Mouse (Mus musculus): ENCODE measurements around the gene Ptges2.

Ptges2 gene

DNA sequence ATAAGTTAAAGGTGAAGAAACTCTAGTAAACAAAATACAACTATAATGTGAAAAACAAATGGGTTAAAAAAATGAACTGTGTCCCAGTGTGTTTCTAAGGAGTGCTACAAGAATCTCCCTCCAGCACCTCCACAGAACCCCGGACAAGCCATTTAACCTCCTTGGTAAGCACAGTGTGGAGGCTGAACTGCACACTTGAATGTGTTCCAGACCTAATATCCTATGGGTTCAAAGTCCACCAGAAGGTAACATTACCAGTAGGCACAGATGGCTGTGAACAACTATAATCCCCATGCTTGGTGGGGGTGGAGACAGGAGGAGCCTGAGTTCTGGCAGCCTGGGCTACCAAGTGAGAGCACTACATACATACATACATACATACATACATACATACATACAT, 44.9 kb downstream of the Ptges2 start:
- DNase-seq, result no peak

DNA sequence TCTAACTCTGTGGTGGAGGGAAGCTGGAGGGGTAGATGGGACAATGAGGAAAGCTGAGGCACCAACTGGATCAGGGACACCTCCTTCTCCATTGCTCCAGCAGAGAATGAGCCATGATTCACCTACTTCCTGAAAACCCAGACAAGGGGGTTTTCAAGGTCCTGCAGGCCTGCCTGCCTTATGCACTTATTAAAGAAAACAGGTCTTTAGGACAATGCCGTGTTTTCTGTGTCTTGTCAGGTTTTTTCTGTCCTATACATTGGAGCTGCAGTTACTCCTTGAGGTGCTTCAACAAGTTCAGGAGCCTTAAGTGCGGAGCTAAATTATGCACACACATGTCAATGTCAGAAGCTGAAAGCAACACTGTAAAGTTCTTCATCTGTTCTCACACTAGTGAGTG, 45.9 kb downstream of the Ptges2 start:
- no peak for DNase-seq

DNA sequence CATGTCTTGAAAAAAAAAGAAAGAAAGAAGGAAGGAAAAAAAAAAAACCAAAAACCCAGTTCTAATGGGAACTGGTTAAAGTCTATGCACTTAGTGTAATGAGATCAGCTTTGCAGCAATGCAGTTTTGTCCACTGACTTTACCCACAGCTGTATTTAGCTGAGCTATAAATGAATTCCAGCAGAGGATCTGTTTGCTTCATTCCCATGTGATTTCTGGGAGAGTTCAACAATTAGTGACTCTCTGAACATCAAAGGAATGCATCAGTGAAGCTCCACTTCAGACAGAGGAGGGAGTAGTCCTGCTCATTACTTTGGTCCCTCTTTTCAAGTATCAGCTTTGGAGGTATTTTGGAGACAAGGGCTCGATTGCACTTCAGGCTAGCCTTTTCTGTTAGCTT, 49.8 kb downstream of the Ptges2 start:
- DNase-seq, result no peak

- DNase-seq, result peak; percentile 39 to 70
These were observed 51.7 kb downstream of the Ptges2 start for GRCm38 (mm10) chr2:32447264-32447936.

DNA sequence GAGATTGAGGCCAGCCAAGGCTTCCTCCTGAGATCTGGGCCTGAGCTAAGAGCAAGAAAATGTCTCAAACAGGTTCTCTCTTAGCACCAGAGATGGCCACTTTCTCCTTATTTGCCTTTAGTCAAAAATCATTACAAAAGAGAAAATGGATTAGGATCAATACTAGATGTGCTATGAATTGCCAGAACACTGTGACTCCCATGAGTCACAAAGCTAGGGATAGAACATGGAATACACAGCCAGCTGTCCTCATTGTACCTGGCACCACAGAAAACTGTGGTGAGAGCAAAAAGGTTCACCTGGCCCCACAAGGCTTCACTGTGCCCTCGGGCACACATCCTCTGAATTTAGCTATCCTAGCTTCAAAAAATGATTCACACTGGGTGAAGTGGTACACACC, 52.8 kb downstream of the Ptges2 start:
- DNase-seq, result no peak

DNA sequence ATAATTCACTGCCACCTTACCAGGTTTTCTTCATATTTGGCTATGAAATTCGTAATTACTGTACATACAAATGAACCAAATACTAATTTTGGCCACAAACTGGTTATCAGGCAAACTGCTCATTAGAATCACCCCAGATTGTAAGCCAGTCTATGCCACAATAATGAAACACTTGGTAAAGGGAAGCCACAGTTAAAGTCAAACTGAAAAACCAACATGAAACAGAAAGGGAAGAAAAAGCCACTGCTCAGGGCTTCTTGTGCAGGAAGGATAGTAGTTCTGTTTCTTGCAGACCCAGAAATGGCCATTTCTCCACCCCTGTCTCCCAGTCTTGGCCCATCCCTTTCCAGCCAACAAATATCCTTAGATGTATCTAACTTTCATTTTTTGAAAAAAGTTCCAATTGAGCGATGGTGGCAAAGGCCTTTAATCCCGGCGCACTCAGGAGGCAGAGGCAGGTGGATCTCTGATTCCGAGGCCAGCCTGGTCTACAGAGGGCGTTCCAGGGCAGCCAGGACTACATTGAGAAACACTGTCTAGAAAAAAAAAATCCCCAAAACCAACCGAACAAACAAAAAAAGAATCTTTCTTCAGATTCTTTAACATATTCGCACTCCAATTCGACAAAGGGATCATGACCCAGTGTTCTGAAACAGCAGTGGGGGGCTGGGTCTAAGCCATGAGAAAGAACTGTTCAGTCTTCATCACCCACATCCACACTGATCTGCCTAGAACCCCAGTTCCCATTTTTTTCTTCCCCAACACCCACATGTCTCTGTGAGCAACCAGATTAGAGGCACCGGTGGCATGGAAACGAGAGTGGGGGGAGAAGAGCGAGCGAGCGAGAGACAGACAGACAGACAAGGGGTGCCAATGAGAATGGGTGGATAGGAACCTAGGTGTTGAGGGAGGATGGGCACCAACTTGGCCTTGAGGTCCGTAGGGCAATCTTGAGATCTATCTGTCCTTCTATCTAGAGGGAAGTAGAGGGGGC, 54.4 kb downstream of the Ptges2 start, which contains the start of gene Naif1:
TSS of gene Naif1 (plus strand) at position 697 of the 994 bp plus-strand sequence.
- no peak for DNase-seq

GRCm38 (mm10) chr2:32450881-32451844, 55.5 kb downstream of the Ptges2 start, which contains the start of gene Slc25a25:
Gene Slc25a25, minus strand, starts transcription at chr2:32451445.
- peak; percentile 99 for DNase-seq

GRCm38 (mm10) chr2:32451870-32452372, 56.2 kb downstream of the Ptges2 start:
- DNase-seq, result peak; percentile 98 to 99

DNA sequence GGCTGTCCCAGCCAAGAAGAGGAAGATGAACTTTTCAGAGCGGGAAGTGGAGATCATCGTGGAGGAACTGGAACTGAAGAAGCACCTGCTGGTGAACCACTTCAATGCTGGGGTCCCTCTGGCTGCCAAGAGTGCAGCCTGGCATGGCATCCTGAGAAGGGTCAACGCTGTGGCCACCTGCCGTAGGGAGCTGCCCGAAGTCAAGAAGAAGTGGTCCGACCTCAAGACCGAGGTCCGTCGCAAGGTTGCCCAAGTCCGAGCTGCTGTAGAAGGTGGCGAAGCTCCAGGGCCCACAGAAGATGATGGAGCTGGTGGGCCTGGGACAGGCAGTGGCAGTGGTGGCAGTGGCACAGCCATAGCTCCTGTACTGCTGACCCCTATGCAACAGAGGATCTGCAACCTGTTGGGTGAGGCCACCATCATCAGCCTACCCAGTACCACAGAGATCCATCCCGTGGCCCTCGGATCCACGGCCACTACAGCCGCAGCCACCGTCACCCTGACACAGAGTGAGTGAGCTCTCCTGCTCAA, 56.8 kb downstream of the Ptges2 start:
- DNase-seq, result peak in 1 of 2 experiments; percentile 54

DNA sequence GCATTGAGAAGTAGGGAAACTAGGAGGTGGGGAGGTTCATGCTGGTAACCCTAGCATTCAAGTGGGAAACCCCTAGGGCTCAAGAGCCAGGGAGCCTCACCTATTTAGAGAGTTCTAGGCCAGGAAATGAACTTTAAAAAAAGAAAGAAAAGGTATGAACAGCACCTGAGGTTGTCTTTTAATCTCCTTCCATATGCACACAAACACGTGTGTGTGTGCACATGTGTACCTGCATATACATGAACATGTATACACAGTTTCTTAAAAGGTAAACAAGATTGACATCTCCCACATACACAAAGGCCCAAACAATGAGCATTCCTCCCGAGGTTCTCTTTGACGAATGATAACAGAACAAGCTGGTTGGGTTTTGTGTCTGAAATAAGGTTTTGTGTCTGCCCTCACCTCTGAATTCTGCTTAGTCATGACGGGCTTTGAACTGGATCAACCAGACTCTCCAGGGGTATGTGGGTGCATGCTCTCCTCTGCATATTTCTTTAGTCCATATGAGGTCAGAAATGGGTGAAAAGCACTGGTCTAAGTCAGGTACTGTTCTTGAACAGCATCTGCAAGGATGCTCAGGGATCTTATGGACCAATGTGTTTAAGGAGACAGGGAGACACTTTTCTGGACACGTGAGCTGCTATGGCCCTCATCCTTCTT, 58.1 kb downstream of the Ptges2 start:
- no peak for DNase-seq

GRCm38 (mm10) chr2:32454633-32455032, 58.9 kb downstream of the Ptges2 start:
- no peak for DNase-seq

DNA sequence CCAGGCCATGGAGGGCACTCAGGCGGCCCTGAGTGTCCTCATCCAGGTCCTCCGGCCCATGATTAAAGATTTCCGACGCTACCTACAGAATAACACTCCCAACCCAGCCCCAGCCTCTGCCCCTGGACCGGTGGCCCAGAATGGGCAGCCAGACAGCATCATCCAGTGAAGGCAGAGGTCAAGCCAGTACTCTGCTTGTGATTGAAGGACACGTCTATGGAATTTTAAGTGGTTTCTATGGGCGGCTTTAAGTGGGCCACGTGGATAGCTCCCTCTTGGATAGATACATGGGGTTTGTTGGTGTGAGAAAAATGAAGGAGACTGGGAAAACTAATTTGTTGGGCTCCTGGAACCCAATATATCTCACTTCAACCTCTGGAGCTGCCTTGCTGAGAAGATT, 59.4 kb downstream of the Ptges2 start:
- DNase-seq, result no peak
